Comparison of ENCODE assay signal across 14 mouse cellular contexts in genomic region chr10:96956449-96956834, GRCm38 (mm10).
DNase-seq lines count a peak whose midpoint lies in the region; ATAC-seq and TF ChIP-seq lines count a peak whose summit lies in the region.
"Had no signal": no experiment of that assay in that cellular context is flagged by ENCODE, and none has a peak within 500 bp of the region (broad histone marks: within the 10 kb centered on the region; RNA-seq: fewer than 3 reads in every experiment).

No protein-coding gene starts in this region.

- H3K4me2 ChIP-seq in midbrain, postnatal 0 days (ENCODE audit: low read depth, low read length, poor library complexity, severe bottlenecking) = no peak overlapping the region
- H3K4me2 ChIP-seq in forebrain, postnatal 0 days (ENCODE audit: low read depth) = peak overlapping the region; percentile 37
- H3K4me2 ChIP-seq in midbrain, embryonic 12.5 days (replicated peaks) = peak overlapping the region; percentile 45
- H3K4me2 ChIP-seq: heart, embryonic 15.5 days had no signal

- 95% methylated on average over 5 of the region's 5 CpGs for WGBS in midbrain, embryonic 10.5 days
- WGBS in midbrain, postnatal 0 days = 36% methylated on average over 5 of the region's 5 CpGs
- 20% methylated on average over 5 of the region's 5 CpGs for WGBS in forebrain, postnatal 0 days
- 35% methylated on average over 5 of the region's 5 CpGs for WGBS in midbrain, embryonic 12.5 days

- H3K9ac ChIP-seq in midbrain, postnatal 0 days (replicated peaks; ENCODE audit: low read length, poor library complexity, severe bottlenecking) = no peak overlapping the region
- no peak overlapping the region for H3K9ac ChIP-seq in forebrain, postnatal 0 days
- no peak overlapping the region for H3K9ac ChIP-seq in midbrain, embryonic 12.5 days (replicated peaks)
- H3K9ac ChIP-seq: heart, embryonic 15.5 days; kidney, embryonic 15.5 days had no signal

- peaks cover 22% of the 10 kb centered on the region for H3K4me1 ChIP-seq in midbrain, embryonic 10.5 days
- H3K4me1 ChIP-seq in midbrain, postnatal 0 days (ENCODE audit: insufficient read depth, low read length) = 0 out of 2 replicates have a peak, but pooled peaks cover 5% of the 10 kb centered on the region
- H3K4me1 ChIP-seq in forebrain, postnatal 0 days (ENCODE audit: insufficient read depth) = peaks cover 11% of the 10 kb centered on the region
- H3K4me1 ChIP-seq in midbrain, embryonic 12.5 days = peaks cover 21% of the 10 kb centered on the region
- H3K4me1 ChIP-seq: heart, embryonic 15.5 days had no signal

- no peak overlapping the region for H3K4me3 ChIP-seq in midbrain, embryonic 10.5 days
- no peak overlapping the region for H3K4me3 ChIP-seq in midbrain, postnatal 0 days (ENCODE audit: low read depth, low read length)
- no peak overlapping the region for H3K4me3 ChIP-seq in forebrain, postnatal 0 days (ENCODE audit: low read depth, low read length)
- no peak overlapping the region for H3K4me3 ChIP-seq in midbrain, embryonic 12.5 days
- H3K4me3 ChIP-seq: heart, embryonic 15.5 days; kidney, embryonic 15.5 days had no signal

- DNase-seq in midbrain, embryonic 10.5 days (ENCODE audit: low spot score) = no peak
- no peak for DNase-seq in midbrain, postnatal 0 days (ENCODE audit: low spot score)
- no peak for DNase-seq in forebrain, postnatal 0 days
- DNase-seq in spleen, postnatal 36 days (ENCODE audit: low spot score in 2 of 2) = no peak
- no peak for DNase-seq in urinary bladder, postnatal 36 days (ENCODE audit: low spot score in 2 of 2)
- DNase-seq in layer of hippocampus, adult 8-10 months (ENCODE audit: low spot score in 2 of 2) = no peak
- DNase-seq: adrenal gland, adult 2 months; B cell, adult 2 months; right cerebral cortex, postnatal 4 days; thymus, postnatal 14 days had no signal

- TF ChIP-seq CTCF in midbrain, postnatal 0 days (IDR thresholded peaks at IDR 0.05) = no peak
- no peak for TF ChIP-seq CTCF in forebrain, postnatal 0 days (IDR thresholded peaks at IDR 0.05; ENCODE audit: low read depth)

- H3K27me3 ChIP-seq in midbrain, embryonic 10.5 days (ENCODE audit: low read depth, poor library complexity, severe bottlenecking) = no peaks in the 10 kb centered on the region
- H3K27me3 ChIP-seq in midbrain, postnatal 0 days (ENCODE audit: insufficient read depth, low read length) = no peaks in the 10 kb centered on the region
- H3K27me3 ChIP-seq in forebrain, postnatal 0 days (ENCODE audit: insufficient read depth, low read length) = no peaks in the 10 kb centered on the region
- no peaks in the 10 kb centered on the region for H3K27me3 ChIP-seq in midbrain, embryonic 12.5 days
- H3K27me3 ChIP-seq: heart, embryonic 15.5 days; kidney, embryonic 15.5 days had no signal

- H3K9me3 ChIP-seq in midbrain, embryonic 10.5 days (replicated peaks) = no peaks in the 10 kb centered on the region
- H3K9me3 ChIP-seq in midbrain, postnatal 0 days (ENCODE audit: low read length) = no peaks in the 10 kb centered on the region
- H3K9me3 ChIP-seq in forebrain, postnatal 0 days (ENCODE audit: low read length) = no peaks in the 10 kb centered on the region
- no peaks in the 10 kb centered on the region for H3K9me3 ChIP-seq in midbrain, embryonic 12.5 days
- H3K9me3 ChIP-seq: heart, embryonic 15.5 days; kidney, embryonic 15.5 days had no signal

- no peak for ATAC-seq in midbrain, postnatal 0 days (ENCODE audit: low FRiP score)
- no peak for ATAC-seq in forebrain, postnatal 0 days
- ATAC-seq in midbrain, embryonic 12.5 days (ENCODE audit: low FRiP score, low read depth) = no peak
- ATAC-seq: inflammation-experienced regulatory T-cells, adult 6 months had no signal

- peak overlapping the region; percentile 72; the same call in 1 of the 2 replicates for H3K27ac ChIP-seq in midbrain, embryonic 10.5 days (replicated peaks)
- H3K27ac ChIP-seq in midbrain, postnatal 0 days (ENCODE audit: low read depth, low read length) = no peak overlapping the region
- H3K27ac ChIP-seq in forebrain, postnatal 0 days (ENCODE audit: low read depth, low read length) = peak overlapping the region; percentile 71; the same call in 1 of the 2 replicates
- peak overlapping the region; percentile 84 for H3K27ac ChIP-seq in midbrain, embryonic 12.5 days (replicated peaks)
- H3K27ac ChIP-seq: heart, embryonic 15.5 days; kidney, embryonic 15.5 days had no signal

- no peaks in the 10 kb centered on the region for H3K36me3 ChIP-seq in midbrain, embryonic 10.5 days
- H3K36me3 ChIP-seq in midbrain, postnatal 0 days (ENCODE audit: insufficient read depth, low read length) = no peaks in the 10 kb centered on the region
- H3K36me3 ChIP-seq in forebrain, postnatal 0 days (ENCODE audit: insufficient read depth) = no peaks in the 10 kb centered on the region
- H3K36me3 ChIP-seq in midbrain, embryonic 12.5 days = no peaks in the 10 kb centered on the region
- H3K36me3 ChIP-seq: heart, embryonic 15.5 days; kidney, embryonic 15.5 days had no signal
